Mouse (Mus musculus) lung, postnatal 10 days (tissue): ENCODE data around the gene Cxcr1.
A peak's percentile ranks its signal among the peaks of the same experiment; 100 is the strongest.

Experiments
- DNase-seq: peaks from one replicate; pipeline ENCODE4 v3.0.0; 2021

The Cxcr1 gene

GRCm38 (mm10) chr1:74194445-74194844 is at the start of gene Cxcr1:
Gene Cxcr1, minus strand, starts transcription at chr1:74194631.
- DNase-seq: no peak

GRCm38 (mm10) chr1:74240832-74241231 is 46.4 kb upstream of the Cxcr1 start:
- DNase-seq: no peak

GRCm38 (mm10) chr1:74240311-74240710 is 45.9 kb upstream of the Cxcr1 start:
- DNase-seq: peak; percentile 11

- DNase-seq: peak; percentile 14
Measured at GRCm38 (mm10) chr1:74239618-74240017, 45.2 kb upstream of the Cxcr1 start.

- peak; percentile 3 for DNase-seq
Measured at GRCm38 (mm10) chr1:74239162-74239561, 44.7 kb upstream of the Cxcr1 start.

- DNase-seq: no peak
Measured at GRCm38 (mm10) chr1:74238136-74238535, 43.7 kb upstream of the Cxcr1 start.

- no peak for DNase-seq
Measured at GRCm38 (mm10) chr1:74237671-74238070, 43.2 kb upstream of the Cxcr1 start.

- DNase-seq: peak; percentile 63
Measured at GRCm38 (mm10) chr1:74236590-74237317, 42.3 kb upstream of the Cxcr1 start.

- DNase-seq: peak; percentile 98
Measured at GRCm38 (mm10) chr1:74235938-74236589, 41.6 kb upstream of the Cxcr1 start, which contains the start of gene Arpc2. Gene Arpc2, plus strand, starts transcription at chr1:74236084.

- DNase-seq: no peak
Measured at GRCm38 (mm10) chr1:74230992-74231391, 36.6 kb upstream of the Cxcr1 start.

GRCm38 (mm10) chr1:74229942-74230341 is 35.5 kb upstream of the Cxcr1 start:
- no peak for DNase-seq

GRCm38 (mm10) chr1:74227317-74227716 is 32.9 kb upstream of the Cxcr1 start:
- peak; percentile 57 for DNase-seq

- DNase-seq: no peak
Measured at GRCm38 (mm10) chr1:74219922-74220321, 25.5 kb upstream of the Cxcr1 start.

GRCm38 (mm10) chr1:74208941-74209340 is 14.5 kb upstream of the Cxcr1 start:
- no peak for DNase-seq

- peak; percentile 55 for DNase-seq
Measured at GRCm38 (mm10) chr1:74207906-74208305, 13.5 kb upstream of the Cxcr1 start.

GRCm38 (mm10) chr1:74206642-74207041 is 12.2 kb upstream of the Cxcr1 start:
- no peak for DNase-seq

- peak; percentile 47 for DNase-seq
Measured at GRCm38 (mm10) chr1:74205881-74206280, 11.4 kb upstream of the Cxcr1 start.

GRCm38 (mm10) chr1:74203457-74203856 is 9.0 kb upstream of the Cxcr1 start:
- DNase-seq: no peak

- DNase-seq: no peak
Measured at GRCm38 (mm10) chr1:74201048-74201844, 6.8 kb upstream of the Cxcr1 start.

- no peak for DNase-seq
Measured at GRCm38 (mm10) chr1:74199046-74199445, 4.6 kb upstream of the Cxcr1 start.

- no peak for DNase-seq
Measured at GRCm38 (mm10) chr1:74197726-74198470, 3.5 kb upstream of the Cxcr1 start.

GRCm38 (mm10) chr1:74196621-74197419 is 2.4 kb upstream of the Cxcr1 start:
- no peak for DNase-seq
